Mouse (Mus musculus) c-Kit-negative CD71-positive TER-119-positive erythroid progenitor cells, embryonic 14.5 days (primary cell): ENCODE measurements around the gene Olfr611.
"Not testable (repeated sequence)": the region's sequence is repeated elsewhere in the genome, so short reads cannot be mapped to it uniquely, and the experiment has no call there.

Experiments
- DNase-seq: peaks from one replicate; pipeline ENCODE4 v3.0.0-alpha.2; 2013; ENCODE audit warnings: low read depth, low spot score

Gene Olfr611

DNA sequence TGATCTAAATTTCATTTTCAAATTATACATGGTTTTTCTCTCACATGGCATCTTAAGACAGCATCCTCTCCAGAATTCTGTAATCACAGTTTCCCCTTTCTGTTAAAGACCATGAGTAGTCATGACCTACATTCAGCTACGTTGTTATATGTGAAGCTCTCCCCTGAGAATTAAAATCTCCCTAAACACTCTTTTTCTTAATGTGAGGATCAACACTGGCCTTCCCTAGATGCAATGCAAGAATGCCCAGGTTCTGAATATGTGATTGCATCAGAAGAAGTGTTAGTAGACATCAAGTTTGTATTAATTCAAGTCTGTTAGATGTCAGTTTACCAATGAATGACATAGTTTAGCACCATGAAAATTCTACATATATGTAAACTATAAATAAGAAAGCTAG lies at the start of gene Olfr611:
Olfr611 (minus strand) TSS at position 101 of the 400 bp plus-strand sequence.
- DNase-seq = not testable (repeated sequence)

DNA sequence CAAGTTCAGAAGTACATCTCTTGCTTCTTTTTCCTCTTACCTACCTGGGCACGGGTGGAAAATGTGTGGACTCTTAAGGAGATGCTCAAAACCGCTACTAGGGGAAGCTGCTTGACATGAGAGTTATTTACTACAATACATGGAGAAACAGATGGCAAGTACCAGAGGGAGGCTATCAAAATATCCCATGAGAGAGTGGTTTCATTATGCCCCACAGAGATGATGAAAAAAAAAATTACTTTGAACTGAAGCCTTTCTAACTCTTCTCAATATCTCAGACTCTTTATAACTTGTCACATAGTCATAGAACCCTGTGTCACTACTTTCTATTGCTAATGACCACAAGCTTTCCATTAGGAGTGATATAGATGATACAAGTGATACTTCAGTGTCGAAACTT lies 48.4 kb upstream of the Olfr611 start, which contains the start of gene Olfr616:
Olfr616 (minus strand) TSS at position 101 of the 400 bp plus-strand sequence.
- DNase-seq = no peak

DNA sequence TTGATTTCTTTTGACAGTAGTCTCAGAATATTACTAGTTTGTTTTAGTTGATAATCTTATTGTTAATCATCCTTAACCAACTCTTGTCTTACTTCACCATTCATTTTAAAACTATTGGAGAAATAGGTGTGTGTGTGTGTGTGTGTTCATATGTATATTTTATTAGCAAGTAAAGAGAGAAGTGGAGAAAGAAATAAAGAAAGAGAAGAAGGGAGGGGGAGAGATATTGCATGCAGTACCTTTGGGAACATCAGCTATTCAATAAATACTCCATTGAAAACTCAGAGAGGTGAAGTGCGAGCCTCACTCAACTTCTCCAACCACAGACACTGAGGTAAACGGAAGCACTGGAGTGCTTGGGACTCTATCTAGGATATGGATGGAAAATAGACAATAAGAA lies 35.1 kb upstream of the Olfr611 start, which contains the start of gene Olfr615:
Olfr615 (plus strand) TSS at position 301 of the 400 bp plus-strand sequence.
- DNase-seq = no peak

DNA sequence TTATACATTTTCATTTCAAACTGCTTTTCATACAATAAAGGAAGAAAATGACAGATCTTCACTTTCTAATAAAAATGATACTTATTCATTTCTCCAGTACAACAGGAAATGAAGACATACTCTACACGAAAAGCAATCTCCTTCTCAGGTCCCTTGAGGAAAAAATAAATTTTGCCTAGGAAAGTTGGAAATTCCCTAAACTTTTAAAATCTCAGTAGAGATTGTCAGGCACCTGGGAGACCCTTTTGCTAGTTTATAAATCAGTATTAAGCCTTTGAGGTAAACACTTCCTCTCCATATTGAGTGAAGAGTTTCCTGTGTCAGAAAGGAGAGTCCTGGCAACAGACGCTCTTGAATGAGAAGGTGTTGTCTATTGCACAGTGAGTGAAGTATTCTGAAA lies 27.1 kb upstream of the Olfr611 start, which contains the start of gene Olfr613:
Olfr613 (plus strand) TSS at position 301 of the 400 bp plus-strand sequence.
- DNase-seq = no peak

- not testable (repeated sequence) for DNase-seq
Measured at GRCm38 (mm10) chr7:103542617-103543016, 22.0 kb upstream of the Olfr611 start, which contains the start of gene Olfr612. Gene Olfr612, minus strand, starts transcription at chr7:103542717.

DNA sequence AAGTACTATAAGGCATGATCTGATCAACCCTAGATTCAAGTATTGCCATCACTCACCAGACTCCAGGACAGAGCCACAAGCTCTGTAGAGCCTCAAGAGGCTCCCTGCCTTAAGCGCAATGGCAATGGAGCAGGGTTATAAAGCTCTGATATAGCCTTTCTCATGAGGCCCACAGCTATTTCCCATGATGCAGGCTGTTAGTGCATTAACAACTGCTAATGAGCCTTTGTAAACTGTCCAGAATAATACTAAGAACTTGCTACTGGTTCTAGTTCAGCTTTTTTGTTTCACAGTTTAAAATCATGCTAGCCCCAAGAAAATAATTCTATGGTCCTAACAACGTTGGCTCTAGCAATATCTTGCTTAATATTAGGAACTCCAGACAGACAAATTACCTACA lies 8.6 kb downstream of the Olfr611 start, which contains the start of gene Olfr610:
Olfr610 (minus strand) TSS at position 101 of the 400 bp plus-strand sequence.
- DNase-seq = no peak

- DNase-seq = no peak
Measured at GRCm38 (mm10) chr7:103497962-103498361, 22.7 kb downstream of the Olfr611 start, which contains the start of gene Olfr609. Gene Olfr609, minus strand, starts transcription at chr7:103498062.

GRCm38 (mm10) chr7:103477106-103477505 lies 43.5 kb downstream of the Olfr611 start:
- not testable (repeated sequence) for DNase-seq

DNA sequence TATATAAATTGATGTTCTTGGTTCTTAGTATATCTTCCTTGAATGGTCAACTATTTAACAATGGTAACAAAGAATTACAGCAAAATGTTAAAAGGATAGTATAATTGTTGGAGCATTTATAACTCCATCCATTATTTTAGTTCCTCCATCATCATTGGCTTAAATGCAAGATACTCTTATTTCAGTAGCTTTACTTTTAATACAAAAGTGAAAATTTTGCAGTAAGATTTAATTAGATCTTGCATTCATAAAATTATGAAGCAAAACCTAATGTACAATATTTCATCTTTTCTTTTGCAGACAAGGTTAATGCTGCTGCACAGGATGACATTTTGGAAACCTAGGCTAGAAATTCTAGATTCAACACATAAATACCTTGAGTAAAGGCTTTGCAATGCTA lies 51.1 kb downstream of the Olfr611 start, which contains the start of gene Olfr608:
Olfr608 (plus strand) TSS at position 301 of the 400 bp plus-strand sequence.
- DNase-seq = no peak
